Mouse (Mus musculus): ENCODE measurements at regions not wholly inside any gene's neighbourhood (a gene's known extent, or its start where the extent isn't known, plus 50 kb on each side); places are given as distances from the start of the nearest gene placed in this dataset.

DNA sequence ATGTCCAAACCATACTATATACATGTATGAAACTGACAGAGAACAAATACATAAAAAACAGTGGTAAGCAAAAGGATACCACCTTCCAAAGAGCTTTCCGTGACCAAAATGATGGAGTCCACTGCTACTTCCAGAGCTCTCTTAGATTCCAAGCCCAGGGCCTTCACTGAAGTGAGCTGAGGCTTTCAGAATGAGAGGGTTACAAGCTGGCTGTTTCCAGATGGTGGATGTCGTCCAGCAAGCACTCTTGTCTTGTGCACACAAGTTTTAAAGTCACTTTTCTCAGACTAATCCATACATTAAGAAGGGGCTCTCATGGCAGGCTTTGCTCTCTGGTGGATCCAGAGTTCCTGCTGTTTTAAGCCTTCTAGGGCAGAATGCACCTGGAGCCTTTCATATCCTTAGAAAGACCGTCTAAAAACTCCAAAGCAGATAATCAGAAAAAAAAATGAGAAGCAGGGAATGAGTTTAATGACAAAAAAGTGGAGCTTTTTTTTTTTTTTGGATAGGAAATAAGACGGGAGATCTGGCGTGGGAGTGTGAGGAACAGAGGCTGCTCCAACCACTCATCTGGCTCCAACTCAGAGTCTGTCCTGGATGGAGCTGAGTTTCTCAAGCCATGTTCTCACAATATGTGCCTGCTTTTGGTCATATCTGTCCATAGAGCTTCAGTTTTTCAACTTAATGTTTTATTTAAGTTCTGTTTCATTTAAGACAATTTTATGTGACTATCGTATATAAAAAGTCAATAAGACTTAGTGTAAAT, 281.9 kb upstream of the Mmadhc start:
- TF ChIP-seq CTCF (IDR thresholded peaks at IDR 0.05; ENCODE audit: low read depth) (no peak), EP300 (optimal IDR thresholded peaks at IDR 0.05) (no peak)
